Mouse (Mus musculus): ENCODE measurements around the gene Vps13c.

Gene Vps13c

DNA sequence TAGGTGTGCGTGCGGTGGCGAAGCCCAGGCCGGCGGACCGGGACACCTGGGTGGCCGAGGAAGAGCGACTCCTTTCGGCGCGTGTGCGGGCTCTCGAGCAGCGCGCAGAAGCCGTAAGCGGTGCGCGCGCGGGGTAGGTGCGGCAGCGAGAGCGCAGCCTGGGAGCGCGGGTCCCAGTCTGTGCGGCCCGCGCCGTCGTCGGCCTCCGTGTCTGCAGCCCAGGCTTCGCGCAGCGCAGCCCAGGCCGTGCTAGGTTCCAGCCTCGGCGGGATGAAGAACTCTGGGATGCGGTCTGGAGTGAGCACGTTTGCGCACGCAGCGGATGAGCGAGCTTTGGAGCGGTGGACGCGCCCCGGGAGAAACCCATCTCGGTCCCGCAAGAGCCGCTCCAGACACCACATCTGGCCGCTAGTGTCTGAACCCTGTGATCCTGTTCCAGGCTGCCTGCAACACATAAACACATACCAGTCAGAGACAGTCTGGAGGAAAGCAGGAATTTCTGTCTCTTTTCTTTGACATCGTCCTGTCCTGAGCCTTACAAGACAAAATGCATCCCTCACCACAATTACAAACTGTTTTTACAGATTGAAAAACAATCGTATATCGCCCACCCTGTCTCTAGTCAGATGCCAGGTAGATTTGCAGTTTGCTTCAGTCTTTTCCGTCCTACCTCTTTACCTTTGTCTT is 8.7 kb upstream of the Vps13c start:
- DNase-seq, result no peak

DNA sequence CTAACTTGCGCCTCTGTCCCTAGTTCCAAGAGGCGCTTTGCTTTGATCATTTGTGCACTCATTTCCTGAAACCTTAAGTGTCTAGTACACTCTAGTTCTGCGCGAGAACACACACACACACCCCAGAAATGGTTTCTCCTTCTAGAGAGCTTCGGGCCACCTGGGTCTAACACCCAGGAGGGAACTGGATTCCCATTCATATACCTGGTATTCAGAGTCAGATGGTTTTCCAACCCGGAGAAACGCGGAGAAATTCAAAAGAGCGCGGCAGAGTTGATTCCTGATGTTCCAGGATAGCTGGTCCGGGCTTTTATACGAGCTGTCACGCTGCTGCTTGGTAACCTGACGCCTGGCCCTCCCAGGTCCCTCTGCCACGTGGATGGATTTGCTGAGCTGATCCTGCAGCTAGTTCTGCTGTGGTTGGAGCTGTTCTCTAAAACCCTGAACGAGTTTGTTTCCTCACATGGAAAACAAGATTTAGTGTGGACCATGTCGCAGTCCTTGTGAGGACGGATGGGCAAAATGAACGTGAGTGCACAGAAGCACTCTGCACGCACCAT is 8.1 kb upstream of the Vps13c start, which contains the start of gene C2cd4a:
Gene C2cd4a, minus strand, starts transcription at position 285 of the 560 bp plus-strand sequence.
- DNase-seq, result peak; percentile 32

DNA sequence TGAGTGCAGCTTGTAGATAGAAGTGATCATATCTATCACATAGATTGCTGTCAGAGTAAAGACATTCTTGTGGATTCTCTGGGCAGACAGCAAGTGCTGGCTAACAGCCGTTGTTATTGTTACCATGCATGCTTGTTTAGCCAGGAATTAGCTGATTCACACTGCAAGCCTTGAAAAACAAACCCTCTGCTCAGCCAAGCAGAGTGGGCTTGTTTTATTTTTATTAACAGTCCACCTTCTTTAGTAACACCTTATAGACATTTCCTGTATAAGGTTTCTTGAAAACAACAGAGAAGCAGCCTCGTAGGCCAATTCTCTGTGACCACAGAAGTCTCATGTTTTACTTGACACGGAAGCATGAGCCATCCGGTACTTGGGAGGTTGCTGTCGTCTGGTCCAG is 5.7 kb upstream of the Vps13c start:
- DNase-seq, result no peak

DNA sequence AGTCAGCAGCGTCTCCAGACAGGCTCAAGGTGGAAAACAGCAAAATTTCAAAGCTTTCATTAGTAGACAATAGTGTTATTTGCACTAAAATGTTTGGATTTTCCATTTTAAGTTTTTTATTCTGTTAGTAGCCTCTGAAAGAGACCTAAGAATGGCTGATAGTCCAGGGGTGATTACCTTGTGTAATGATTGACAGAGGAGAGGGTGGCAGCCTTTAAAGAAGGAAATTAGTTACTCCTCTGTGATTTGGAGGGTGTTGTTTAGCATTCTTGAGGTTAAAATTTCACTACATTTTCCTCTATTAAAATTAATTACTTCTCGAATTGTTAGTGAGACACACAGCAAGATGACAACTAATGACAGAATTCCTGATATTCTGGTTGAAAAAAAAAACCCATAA is 2.9 kb upstream of the Vps13c start:
- no peak for DNase-seq

DNA sequence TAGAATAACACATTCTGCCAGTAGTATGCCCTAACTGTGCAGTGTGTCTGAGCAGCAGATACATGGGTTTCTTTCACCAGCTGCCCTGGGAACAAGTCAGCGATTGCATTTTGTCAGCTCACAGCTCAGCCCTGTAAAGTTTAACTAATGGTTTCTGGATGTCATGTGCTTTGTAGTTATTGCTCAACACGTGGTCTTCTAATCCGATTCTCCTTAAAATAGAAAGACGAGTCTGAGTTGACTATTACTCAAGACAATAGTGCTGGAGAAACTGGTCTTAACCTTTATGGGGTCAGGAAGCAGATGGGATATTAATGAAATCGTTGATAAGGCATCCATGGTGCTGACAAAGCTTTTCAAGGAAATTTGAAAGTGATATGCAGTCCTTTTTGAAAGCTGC is 2.6 kb downstream of the Vps13c start:
- peak; percentile 71 for DNase-seq

DNA sequence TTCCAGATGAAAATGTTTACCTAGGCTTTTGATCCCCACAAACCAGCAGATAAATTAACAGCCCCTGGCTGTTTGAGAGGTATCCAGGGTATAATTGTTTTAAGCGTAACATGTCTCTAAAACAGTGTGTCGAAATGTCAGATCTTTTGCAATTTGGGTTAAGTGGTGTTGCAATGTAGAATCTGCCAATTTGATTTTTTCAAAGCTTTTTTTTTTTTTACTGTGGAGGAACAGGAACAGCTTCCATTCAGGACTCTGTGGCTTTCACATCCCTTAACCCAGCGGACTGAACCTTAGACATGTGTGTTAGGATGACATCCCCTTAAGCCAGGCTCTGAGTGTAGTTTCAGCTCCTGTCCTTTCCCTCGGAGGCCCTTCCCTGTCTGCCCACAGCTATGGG is 4.8 kb downstream of the Vps13c start:
- peak; percentile 63 for DNase-seq

DNA sequence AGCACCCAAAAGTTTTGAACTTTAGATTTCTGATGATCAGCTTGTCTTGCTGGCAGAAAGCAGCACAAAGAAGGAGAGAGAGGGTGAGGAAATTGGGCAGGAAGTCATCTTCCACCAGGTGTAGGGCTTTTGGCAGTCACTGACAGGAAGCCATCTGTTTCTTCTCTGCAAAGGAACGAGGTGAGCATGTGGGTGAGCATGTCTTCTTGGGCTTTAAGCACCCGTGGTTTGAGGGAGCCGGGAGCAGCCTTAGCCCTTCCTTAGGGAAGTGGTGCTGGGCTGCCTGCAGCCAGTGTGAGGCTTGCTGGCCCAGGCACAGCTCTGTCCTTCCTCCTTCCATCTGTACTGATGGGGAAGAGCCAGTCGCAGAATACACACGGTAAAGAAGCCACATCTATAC is 5.5 kb downstream of the Vps13c start:
- DNase-seq, result no peak

DNA sequence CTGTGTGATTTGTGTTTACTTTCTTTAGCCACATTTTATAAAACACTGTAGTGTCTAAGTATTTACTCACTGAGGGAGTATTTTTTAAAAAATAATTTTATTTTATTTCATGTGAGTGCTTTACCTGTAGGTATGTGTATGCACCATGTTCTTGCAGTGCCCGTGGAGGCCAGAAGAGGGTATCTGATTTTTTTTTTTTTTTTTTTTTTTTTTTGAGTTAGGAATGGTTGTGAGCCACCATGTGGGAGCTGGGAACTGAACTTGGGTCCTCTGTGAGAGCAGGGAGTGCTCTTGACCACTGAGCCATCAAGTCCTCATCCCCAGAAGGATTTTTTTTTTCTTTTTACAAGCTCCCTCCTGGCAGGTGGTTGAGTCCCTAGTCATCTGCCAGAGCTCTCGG is 5.9 kb downstream of the Vps13c start:
- no peak for DNase-seq

DNA sequence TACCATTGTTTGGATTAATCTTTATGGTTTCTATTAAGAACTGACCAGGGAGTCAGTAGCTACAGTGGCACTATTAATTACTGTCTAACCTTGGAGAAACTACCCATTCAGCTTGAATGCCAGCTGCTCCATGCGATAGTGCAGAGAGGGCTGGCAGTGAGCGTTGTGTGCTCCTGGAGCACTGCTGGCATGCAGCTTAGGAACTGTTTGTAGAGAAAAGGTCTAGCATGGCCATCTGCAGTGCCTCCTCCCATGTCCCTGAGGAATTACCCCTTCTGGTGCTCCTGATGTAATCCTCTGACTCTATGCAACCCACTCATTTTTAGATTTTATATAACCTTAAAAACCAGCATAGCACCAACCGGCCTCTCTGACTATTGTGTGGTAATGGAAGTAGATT is 7.4 kb downstream of the Vps13c start:
- DNase-seq, result no peak

DNA sequence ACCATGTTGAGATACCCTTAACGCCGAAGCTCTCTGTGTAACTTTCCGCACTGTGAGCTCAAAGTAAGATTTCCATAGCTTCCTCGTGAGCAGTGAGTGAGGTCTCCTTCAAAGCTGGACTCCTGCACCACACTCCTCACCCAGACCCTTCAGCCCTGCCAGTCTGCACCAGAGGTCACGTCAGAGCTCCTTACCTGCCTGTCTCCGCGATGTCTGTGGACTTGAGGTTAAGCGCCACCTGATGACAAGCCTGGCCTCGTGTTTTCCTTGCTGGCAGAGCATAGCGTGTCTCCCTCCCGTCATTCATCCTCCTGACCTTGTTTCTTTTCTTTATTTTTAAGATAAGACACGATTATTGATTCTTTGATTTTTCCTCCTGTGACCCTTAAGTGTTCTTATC is 9.2 kb downstream of the Vps13c start:
- DNase-seq, result no peak

DNA sequence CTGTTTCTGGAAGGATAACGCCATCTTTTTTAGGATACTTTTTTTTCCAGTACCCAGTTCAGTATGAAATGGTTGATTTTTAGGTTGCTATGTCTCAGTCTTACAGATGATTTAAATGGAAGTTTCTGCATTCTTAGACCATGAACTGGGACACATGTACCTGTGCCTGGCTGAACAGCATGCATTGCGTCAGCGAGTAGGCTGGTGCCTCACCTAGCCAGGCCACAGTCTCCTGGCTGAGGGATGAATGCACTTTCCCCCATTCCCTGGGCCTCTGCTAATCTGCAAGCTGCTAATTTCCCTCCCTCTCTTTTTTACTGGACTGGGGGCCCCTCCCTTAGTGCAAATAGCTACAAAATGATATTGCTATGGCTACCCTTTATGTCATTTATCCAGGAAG is 9.7 kb downstream of the Vps13c start:
- no peak for DNase-seq

DNA sequence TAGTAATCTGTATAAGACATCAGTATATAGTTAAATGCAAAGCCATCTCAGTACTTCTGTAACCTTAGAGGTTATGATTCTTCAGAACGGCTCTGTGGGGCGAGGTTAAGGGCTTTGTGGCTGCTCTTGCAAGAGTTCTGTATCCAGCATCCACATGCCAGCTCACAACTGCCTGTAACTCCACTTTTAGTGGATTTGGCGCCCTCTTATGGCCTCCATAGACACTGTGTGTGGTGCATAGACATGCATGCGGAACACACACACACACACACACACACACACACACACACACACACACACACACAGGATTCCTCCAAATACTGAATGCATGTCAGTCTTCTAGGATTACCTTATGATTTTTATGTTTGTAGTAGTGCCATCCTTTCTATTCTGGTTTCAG is 11.0 kb downstream of the Vps13c start:
- DNase-seq, result peak; percentile 42

DNA sequence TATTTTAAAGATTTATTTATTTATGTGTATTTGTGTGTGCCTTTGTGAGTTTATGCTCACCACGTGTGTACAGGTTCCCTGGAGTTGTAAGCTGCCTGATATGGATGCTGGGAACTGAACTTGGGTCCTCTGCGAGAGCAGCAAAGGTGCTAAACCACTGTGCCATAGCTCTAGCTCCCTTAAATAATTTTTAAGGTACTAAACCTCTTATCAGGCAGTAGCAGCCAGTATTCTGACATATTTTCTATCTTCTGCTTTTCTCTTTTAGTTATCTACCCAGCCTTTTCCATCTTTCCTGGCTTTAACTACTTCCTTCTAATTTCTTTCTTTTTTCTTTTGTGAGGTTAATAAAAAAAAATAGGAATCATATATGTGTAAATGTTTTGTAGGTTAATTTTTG is 20.1 kb downstream of the Vps13c start:
- no peak for DNase-seq

DNA sequence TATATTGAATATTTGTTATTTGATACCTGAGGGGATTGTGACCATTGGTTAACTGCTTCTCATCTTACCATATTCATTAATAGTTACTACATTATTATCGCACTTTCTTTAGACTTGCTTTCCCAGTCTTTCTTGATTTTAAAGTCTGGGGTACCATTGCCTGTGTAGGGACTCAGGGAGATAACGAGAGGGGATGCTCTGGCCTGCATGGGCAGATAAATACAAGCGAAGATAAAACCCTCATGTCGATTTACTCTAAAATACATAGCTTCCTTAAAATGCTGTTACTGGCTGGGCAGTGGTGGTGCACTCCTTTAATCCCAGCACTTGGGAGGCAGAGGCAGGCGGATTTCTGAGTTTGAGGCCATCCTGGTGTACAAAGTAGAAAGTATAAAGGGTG is 23.1 kb downstream of the Vps13c start:
- no peak for DNase-seq

DNA sequence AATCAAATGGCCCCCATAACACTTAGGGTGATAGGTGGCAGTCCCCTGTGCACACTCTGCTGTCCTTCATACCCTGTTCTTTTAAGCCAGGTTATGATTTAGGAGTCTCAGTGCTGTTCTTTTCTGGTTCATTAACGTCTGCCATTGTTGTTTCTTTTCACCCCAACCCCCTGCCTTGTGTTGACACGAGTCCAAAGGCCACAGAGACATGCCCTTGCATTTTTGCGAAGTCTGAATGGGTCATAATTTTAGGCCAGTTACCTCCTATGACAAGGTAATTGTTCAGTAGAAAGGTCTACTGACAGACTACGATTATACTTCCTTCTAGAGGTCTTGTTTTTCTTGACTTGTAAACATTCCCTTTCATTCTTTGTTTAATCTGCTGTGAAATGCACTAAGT is 23.8 kb downstream of the Vps13c start:
- no peak for DNase-seq

DNA sequence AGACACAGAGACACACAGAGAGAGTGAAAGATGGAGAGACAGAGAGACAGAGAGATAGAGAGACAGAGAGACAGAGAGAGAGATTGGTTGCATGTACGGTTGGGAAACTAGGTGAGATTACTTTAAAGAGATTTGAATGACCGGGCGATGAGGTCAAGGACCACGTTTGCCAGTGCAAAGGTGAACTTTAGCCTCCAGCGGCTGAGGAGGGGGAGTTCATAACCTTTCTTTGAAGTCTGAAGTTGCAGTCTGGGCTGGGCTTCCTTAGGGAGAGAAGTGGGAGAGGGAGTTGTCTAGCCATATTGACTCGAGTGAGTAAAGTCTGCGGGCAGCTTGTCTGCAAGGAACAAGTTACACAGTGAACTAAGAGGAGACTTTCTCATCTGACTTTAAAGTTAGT is 25.2 kb downstream of the Vps13c start:
- DNase-seq, result no peak

DNA sequence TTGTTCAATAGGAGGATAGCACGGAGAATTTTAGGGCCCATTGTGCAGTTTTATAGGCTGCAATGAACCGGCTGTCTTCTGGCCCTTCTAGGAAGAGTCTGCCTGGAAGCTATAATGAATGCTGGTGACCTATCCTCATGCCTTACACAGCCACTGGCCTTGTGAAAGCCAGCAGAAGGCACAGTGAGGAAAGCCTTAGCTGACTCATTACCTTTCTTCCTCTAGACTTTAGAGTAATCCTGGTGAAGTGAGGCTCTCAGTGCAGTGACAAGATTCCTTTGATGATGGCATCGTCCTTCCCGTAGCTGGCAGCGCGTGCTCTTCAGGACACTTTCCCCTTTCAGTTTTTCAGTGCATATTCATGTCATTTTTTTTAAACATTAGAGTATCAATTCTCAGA is 27.2 kb downstream of the Vps13c start:
- no peak for DNase-seq

DNA sequence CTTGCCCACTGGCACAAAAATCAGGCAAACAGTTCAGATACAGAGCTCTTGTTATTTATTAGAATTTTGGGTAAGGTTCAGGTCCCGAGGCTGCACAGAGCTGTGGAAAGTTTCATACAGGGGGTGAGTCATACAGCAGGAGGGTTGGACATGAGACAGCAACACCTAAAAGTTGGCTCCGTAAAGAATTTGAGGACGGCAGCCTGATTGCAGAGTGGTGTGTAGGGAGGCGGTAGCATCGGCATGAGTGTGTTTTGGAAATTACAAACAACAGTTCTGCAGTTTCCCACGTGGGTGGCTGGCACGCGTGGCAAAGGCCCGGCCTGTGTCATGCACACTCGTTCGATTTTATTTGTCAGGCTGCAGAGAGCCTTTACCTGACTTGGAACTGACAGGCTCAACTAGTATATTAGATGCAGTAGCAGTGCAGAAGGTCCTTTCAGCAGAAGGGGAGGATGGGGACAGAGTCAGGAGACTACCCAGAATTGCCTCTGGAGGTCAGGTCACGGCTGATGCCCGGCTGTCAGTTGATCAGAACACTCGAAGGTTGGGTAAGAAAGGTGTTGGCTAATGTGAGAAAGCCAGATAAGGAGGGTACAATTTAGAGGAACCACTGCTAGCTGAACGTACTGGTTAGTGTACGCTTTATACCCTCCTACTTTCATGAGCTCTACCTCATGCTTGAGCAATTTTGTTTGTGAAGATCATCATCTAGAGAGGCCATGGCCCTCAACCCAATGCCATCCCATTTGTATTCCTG is 29.7 kb downstream of the Vps13c start:
- DNase-seq, result no peak

DNA sequence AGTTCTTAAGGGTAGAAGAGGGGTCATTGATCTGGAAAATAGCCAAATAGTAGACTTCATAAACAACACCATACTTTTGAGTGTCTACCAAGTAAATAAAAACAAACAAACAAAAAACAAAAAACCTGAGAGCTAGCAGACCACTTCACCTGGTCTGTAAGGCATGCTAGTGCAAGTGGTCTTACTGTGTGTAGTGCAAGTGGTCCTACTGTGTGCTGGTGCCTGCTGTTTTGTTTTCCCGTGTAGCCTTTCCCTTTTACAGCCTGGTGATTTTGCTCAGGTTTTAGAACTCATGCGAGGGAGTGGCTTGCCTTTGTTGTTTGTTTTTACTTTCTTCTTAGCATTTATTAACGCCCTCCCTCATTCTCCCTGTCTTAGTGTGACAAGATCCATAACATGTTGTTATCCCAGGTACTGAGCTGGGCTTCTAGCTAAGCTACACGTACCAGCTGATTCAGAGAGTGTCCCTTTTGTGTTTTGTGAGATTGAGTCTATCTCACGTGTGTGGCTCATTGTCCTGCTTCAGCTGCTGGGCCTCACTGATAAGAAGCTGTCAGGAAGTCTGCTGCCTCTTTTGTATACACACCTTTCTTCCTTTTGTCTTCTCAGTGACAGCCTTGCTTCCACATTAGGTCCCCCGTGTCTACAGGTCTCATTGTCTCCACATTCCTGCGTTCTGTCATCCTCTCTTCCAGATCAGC is 34.5 kb downstream of the Vps13c start:
- DNase-seq, result no peak

DNA sequence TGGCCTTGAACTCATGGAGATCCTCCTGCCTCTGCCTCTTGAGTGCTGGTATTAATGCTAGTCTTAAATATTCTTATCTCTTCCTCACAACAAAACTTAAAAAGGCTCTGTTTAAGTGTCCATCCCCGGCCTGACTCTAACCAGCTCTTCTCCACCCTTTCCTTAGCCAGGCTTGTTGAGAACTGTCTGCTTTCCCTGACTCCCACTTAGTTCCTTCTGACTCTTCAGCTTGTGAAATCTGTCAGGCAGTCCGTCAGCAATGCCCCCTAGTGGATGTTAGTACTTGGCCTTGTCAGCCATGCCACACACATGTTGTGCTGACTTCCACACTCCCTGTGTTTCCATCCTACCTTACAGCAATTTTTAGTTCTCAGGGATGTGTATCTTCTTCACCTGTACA is 35.1 kb downstream of the Vps13c start:
- DNase-seq, result peak; percentile 76

DNA sequence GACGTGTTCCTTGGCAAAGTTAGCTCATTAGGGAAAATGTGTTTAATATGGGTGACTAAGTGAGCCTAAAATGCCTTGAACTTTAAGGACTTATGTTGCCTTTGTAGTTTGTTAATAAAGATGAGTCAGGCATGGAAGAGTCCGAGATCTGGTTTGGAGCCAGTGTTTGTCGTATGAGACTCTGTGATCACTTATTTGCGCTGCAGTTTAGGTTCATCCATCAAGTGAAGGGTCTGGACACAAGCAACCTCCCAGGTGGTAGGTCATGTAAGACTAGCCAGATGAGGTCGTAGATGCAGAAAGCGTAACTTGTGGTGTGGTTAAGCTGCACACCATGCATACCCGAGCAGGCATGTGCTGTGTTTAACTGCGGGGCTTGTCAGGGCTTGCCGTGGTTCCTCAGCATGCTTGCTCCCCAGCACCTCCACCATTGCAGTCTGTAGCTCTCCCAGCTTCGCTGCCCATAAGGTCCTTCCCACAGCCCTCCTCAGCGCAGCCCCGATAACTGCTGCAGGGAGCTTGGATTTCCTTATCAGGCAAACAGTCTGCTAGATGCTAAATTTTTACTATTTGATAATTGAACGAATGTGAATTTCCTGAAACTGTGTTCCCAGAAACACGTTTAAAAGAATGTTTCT is 37.0 kb downstream of the Vps13c start:
- DNase-seq, result no peak

DNA sequence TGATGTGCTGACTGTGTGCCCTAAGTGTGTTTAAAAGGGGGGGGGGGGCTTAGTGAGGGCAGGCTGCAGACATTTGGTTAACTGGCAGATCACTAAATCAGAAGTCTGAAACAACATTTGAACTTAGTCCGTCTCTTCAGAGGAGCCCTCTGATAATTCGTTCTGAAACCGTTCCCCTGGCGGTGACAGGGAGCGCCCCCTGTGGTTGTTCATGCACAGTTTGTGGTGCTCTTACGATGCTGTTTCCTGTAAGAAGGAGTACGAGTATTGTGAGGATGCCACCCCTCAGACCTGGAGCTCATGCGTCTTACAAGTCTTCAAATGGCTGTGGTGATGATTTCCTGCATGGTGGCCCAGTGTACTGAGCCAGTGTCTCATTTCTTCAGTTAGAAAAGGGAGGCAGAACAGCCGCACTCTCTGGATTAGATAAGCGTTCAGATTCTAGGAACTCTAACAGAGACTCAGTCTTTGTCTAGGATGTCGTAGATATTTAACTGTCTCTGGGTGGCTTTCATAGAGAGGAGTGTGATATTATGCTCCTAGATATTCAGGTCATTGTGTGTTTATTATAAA is 38.1 kb downstream of the Vps13c start:
- DNase-seq, result no peak

Measured in lung, postnatal 36 days (tissue).